ENCODE assay signal across 8 mouse cellular contexts in the genomic region with DNA sequence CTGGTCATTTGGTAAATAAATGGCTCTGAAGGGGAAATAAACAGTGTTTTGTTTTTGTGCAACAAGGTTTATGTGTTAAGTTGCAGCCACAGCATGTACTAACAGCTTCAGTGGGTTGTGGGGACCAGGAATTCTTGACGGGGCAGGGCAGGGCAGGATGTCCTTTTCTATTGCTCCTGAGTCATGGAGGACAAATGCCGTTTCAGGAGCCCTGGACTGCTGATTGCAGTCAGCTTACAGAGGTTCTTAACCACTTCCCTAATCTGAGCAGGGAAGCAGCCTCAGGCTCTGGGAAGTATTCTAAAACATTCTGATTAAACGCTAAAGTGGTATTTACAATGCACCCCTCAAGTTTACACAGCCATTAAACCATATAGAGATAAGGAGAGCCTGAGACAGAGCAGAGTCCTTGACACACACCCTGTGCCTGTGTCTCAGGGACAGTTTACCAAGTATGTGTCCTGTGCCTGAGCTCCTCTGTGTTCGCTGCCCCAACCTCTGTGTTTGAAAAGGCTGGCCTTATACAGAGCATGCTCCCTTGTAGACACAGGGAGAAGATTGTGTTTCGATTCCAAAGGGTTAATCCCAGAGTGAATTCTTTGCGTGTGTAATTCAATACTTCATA.
DNase-seq lines count a peak whose midpoint lies in the region; ATAC-seq lines count a peak whose summit lies in the region.

No protein-coding gene starts in this region.

- no peak overlapping the region for H3K9ac ChIP-seq in intestine, embryonic 14.5 days (ENCODE audit: low read length)

- H3K9me3 ChIP-seq in intestine, embryonic 14.5 days (ENCODE audit: control insufficient read depth, low read length) = no peaks in the 10 kb centered on the region

- ATAC-seq in intestine, embryonic 14.5 days (replicated peaks; ENCODE audit: low FRiP score, low TSS enrichment, low read depth) = peak; percentile 96
- ATAC-seq in neutrophil, adult 5-6 weeks (ENCODE audit: extremely low read depth, insufficient number of reproducible peaks, low FRiP score, poor library complexity, severe bottlenecking) = peak; percentile 46; the same call in 1 of the 2 replicates

- H3K36me3 ChIP-seq in intestine, embryonic 14.5 days (ENCODE audit: control insufficient read depth, insufficient read depth, low read length) = no peaks in the 10 kb centered on the region

- DNase-seq in 3T3-L1 (ENCODE audit: low read depth, low spot score) = peak; percentile 89
- peak; percentile 45 for DNase-seq in adrenal gland, postnatal 14 days
- peak; percentile 18 for DNase-seq in gastrocnemius, postnatal 10 days
- DNase-seq in intestine, embryonic 14.5 days (ENCODE audit: low spot score) = peak; percentile 63
- DNase-seq in lung, adult 18-20 months = peak; percentile 28 to 58
- no peak for DNase-seq in thymus, postnatal 10 days (ENCODE audit: low spot score in 2 of 2)
- no peak for DNase-seq in layer of hippocampus, postnatal 36 days

- peak overlapping the region; percentile 76 for H3K27ac ChIP-seq in intestine, embryonic 14.5 days (ENCODE audit: low read depth)

- H3K4me3 ChIP-seq in intestine, embryonic 14.5 days (ENCODE audit: low read depth, low read length) = no peak overlapping the region

- peaks cover 6% of the 10 kb centered on the region; the same call in 1 of the 2 replicates for H3K4me1 ChIP-seq in intestine, embryonic 14.5 days (replicated peaks; ENCODE audit: control insufficient read depth, insufficient read depth, low read length)

- WGBS in intestine, embryonic 14.5 days = 21% methylated on average over 6 of the region's 6 CpGs

- peak overlapping the region; percentile 34 for H3K4me2 ChIP-seq in intestine, embryonic 14.5 days (ENCODE audit: low read length)

- no peaks in the 10 kb centered on the region for H3K27me3 ChIP-seq in intestine, embryonic 14.5 days (replicated peaks; ENCODE audit: control insufficient read depth, insufficient read depth, low read length)

Comparison
In these comparisons a context has a peak if more than half of its experiments do, and no peak if none do; other contexts are left out.
1. DNase-seq: peak in 3T3-L1 (single experiment), adrenal gland, postnatal 14 days (single experiment), gastrocnemius, postnatal 10 days (single experiment), intestine, embryonic 14.5 days (single experiment) and lung, adult 18-20 months (2 of 2); none in thymus, postnatal 10 days (0 of 2) and layer of hippocampus, postnatal 36 days (0 of 2).